Mouse (Mus musculus): Measurements from ENCODE around the gene Helq.

- TF ChIP-seq CTCF (IDR thresholded peaks at IDR 0.05; ENCODE audit: extremely low read depth, insufficient read length, insufficient replicate concordance, low read depth, low read length) (no peak), POLR2A (IDR thresholded peaks at IDR 0.05; ENCODE audit: low read depth, low read length) (no peak)
Observed at GRCm38 (mm10) chr5:100818341-100818740, 19.9 kb upstream of the Helq start.
